Mouse (Mus musculus) small intestine, adult 2 months (tissue): ENCODE results near the gene Phox2a.

ENCODE experiments used
- CTCF ChIP-seq: fragments of 200-500 bp; IDR thresholded peaks from 2 replicates; pipeline ENCODE4 v1.5.1; 2012; ENCODE audit warnings: low read depth, mild to moderate bottlenecking, control low read depth, inconsistent platforms, low read length, moderate library complexity, mixed read lengths; ENCODE audit not compliant: insufficient replicate concordance, insufficient read length; ENCODE audit errors: extremely low read depth
- POLR2A ChIP-seq: fragments of 200-500 bp; IDR thresholded peaks from 2 replicates; pipeline ENCODE4 v1.6.1; 2012; ENCODE audit warnings: low read depth, mild to moderate bottlenecking, control low read depth, inconsistent platforms, low read length, moderate library complexity

DNA sequence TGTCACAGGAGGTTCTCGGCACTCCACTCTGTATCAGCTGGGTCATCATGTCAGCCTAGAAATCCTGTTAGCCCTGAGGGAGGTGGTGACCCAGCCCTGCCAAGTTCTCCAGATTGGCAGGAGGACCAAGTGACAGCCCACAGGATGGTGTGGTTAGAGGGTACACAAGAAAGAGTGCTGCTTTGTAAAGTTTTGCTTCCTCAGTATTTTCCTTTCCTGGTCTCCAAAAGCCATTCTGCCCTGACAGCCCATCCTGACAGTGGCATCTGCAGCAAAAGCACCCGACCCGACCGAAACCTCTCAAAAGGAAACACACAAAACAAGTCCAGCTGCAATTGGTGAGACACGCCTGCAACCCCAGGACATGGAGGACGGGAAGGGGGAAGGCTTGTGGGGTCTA, 26.1 kb downstream of the Phox2a start:
- TF ChIP-seq CTCF (no peak), POLR2A (no peak)
